Mouse (Mus musculus): Measurements from ENCODE around the gene Gimap4. TPM values are rescaled to one million over a fixed set of nuclear protein-coding genes. Genes with fewer than 3 reads are reported as not detected.
"Not testable (repeated sequence)": the region's sequence is repeated elsewhere in the genome, so short reads cannot be mapped to it uniquely, and the experiment has no call there.

Gene Gimap4
- polyA plus RNA-seq, 1 experiment from 2014 or later = 86.0 TPM

GRCm38 (mm10) chr6:48682271-48682670, 2.1 kb upstream of the Gimap4 start:
- no peak overlapping the region for H3K4me2 ChIP-seq (replicated peaks; ENCODE audit: low read depth, low read length)
- no peaks in the 10 kb centered on the region for H3K27me3 ChIP-seq (ENCODE audit: insufficient read depth, low read length)
- H3K36me3 ChIP-seq (ENCODE audit: insufficient read depth, low read length) = 0 out of 2 replicates have a peak, but pooled peaks cover 5% of the 10 kb centered on the region
- H3K4me3 ChIP-seq (ENCODE audit: low read length) = no peak overlapping the region
- ATAC-seq (ENCODE audit: low FRiP score, low TSS enrichment) = no peak
- no peaks in the 10 kb centered on the region for H3K9me3 ChIP-seq (ENCODE audit: low read length)
- no peak overlapping the region for H3K9ac ChIP-seq (replicated peaks; ENCODE audit: low read length)
- peak overlapping the region; percentile 68 for H3K27ac ChIP-seq (ENCODE audit: low read length)
- 65% methylated on average over 4 of the region's 4 CpGs for WGBS
- H3K4me1 ChIP-seq (ENCODE audit: insufficient read depth, low read length) = no peaks in the 10 kb centered on the region

GRCm38 (mm10) chr6:48683263-48683821, 1.0 kb upstream of the Gimap4 start:
- H3K4me2 ChIP-seq (replicated peaks; ENCODE audit: low read depth, low read length); H3K9ac ChIP-seq (replicated peaks; ENCODE audit: low read length); H3K27ac ChIP-seq (ENCODE audit: low read length); H3K4me3 ChIP-seq (ENCODE audit: low read length); H3K27me3 ChIP-seq (ENCODE audit: insufficient read depth, low read length); H3K9me3 ChIP-seq (ENCODE audit: low read length); H3K4me1 ChIP-seq (ENCODE audit: insufficient read depth, low read length); ATAC-seq (ENCODE audit: low FRiP score, low TSS enrichment); H3K36me3 ChIP-seq (ENCODE audit: insufficient read depth, low read length): not testable (repeated sequence)
- 95% methylated on average over 3 of the region's 4 CpGs for WGBS

GRCm38 (mm10) chr6:48684806-48685205, 457 bp downstream of the Gimap4 start:
- peak overlapping the region; percentile 31; the same call in 1 of the 2 replicates for H3K4me2 ChIP-seq (replicated peaks; ENCODE audit: low read depth, low read length)

GRCm38 (mm10) chr6:48685251-48685650, 902 bp downstream of the Gimap4 start:
- Histone ChIP-seq H3K9me3 (ENCODE audit: low read length) (no peaks in the 10 kb centered on the region), H3K4me3 (ENCODE audit: low read length) (peak overlapping the region; percentile 22), H3K27me3 (ENCODE audit: insufficient read depth, low read length) (no peaks in the 10 kb centered on the region), H3K27ac (ENCODE audit: low read length) (peak overlapping the region; percentile 72), H3K36me3 (ENCODE audit: insufficient read depth, low read length) (no peaks in the 10 kb centered on the region), H3K9ac (replicated peaks; ENCODE audit: low read length) (peak overlapping the region; percentile 52), H3K4me2 (replicated peaks; ENCODE audit: low read depth, low read length) (peak overlapping the region; percentile 31), H3K4me1 (ENCODE audit: insufficient read depth, low read length) (no peaks in the 10 kb centered on the region)
- ATAC-seq (ENCODE audit: low FRiP score, low TSS enrichment) = no peak
- 74% methylated on average over 2 of the region's 2 CpGs for WGBS

More at GRCm38 (mm10) chr6:48684806-48685205, 457 bp downstream of the Gimap4 start:
- H3K9me3 ChIP-seq (ENCODE audit: low read length) = no peaks in the 10 kb centered on the region
- WGBS = 48% methylated on average over 4 of the region's 4 CpGs
- ATAC-seq (ENCODE audit: low FRiP score, low TSS enrichment) = no peak
- no peaks in the 10 kb centered on the region for H3K4me1 ChIP-seq (ENCODE audit: insufficient read depth, low read length)
- peak overlapping the region; percentile 72 for H3K27ac ChIP-seq (ENCODE audit: low read length)
- peak overlapping the region; percentile 22 for H3K4me3 ChIP-seq (ENCODE audit: low read length)
- no peaks in the 10 kb centered on the region for H3K27me3 ChIP-seq (ENCODE audit: insufficient read depth, low read length)
- H3K36me3 ChIP-seq (ENCODE audit: insufficient read depth, low read length) = no peaks in the 10 kb centered on the region
- peak overlapping the region; percentile 52 for H3K9ac ChIP-seq (replicated peaks; ENCODE audit: low read length)

- no peaks in the 10 kb centered on the region for H3K9me3 ChIP-seq (ENCODE audit: low read length)
- H3K4me3 ChIP-seq (ENCODE audit: low read length) = peak overlapping the region; percentile 22
- no peak for ATAC-seq (ENCODE audit: low FRiP score, low TSS enrichment)
- H3K9ac ChIP-seq (replicated peaks; ENCODE audit: low read length) = peak overlapping the region; percentile 44; the same call in 1 of the 2 replicates
- H3K36me3 ChIP-seq (ENCODE audit: insufficient read depth, low read length) = no peaks in the 10 kb centered on the region
- no peaks in the 10 kb centered on the region for H3K27me3 ChIP-seq (ENCODE audit: insufficient read depth, low read length)
- H3K27ac ChIP-seq (ENCODE audit: low read length) = peak overlapping the region; percentile 72
- H3K4me2 ChIP-seq (replicated peaks; ENCODE audit: low read depth, low read length) = peak overlapping the region; percentile 31
- no peaks in the 10 kb centered on the region for H3K4me1 ChIP-seq (ENCODE audit: insufficient read depth, low read length)
- WGBS = 78% methylated on average over 7 of the region's 7 CpGs
These were observed 1.6 kb downstream of the Gimap4 start for GRCm38 (mm10) chr6:48685694-48686665.

- H3K9me3 ChIP-seq (ENCODE audit: low read length) = no peaks in the 10 kb centered on the region
- WGBS = 70% methylated on average over 2 of the region's 2 CpGs
- ATAC-seq (ENCODE audit: low FRiP score, low TSS enrichment) = no peak
- no peak overlapping the region for H3K27ac ChIP-seq (ENCODE audit: low read length)
- H3K9ac ChIP-seq (replicated peaks; ENCODE audit: low read length) = no peak overlapping the region
- H3K4me2 ChIP-seq (replicated peaks; ENCODE audit: low read depth, low read length) = peak overlapping the region; percentile 31
- H3K36me3 ChIP-seq (ENCODE audit: insufficient read depth, low read length) = no peaks in the 10 kb centered on the region
- no peaks in the 10 kb centered on the region for H3K27me3 ChIP-seq (ENCODE audit: insufficient read depth, low read length)
- H3K4me1 ChIP-seq (ENCODE audit: insufficient read depth, low read length) = no peaks in the 10 kb centered on the region
- no peak overlapping the region for H3K4me3 ChIP-seq (ENCODE audit: low read length)
These were observed 2.7 kb downstream of the Gimap4 start for GRCm38 (mm10) chr6:48687077-48687476.

- Histone ChIP-seq H3K27me3 (ENCODE audit: insufficient read depth, low read length) (no peaks in the 10 kb centered on the region), H3K9ac (replicated peaks; ENCODE audit: low read length) (no peak overlapping the region), H3K27ac (ENCODE audit: low read length) (no peak overlapping the region), H3K4me2 (replicated peaks; ENCODE audit: low read depth, low read length) (no peak overlapping the region), H3K4me1 (ENCODE audit: insufficient read depth, low read length) (no peaks in the 10 kb centered on the region), H3K4me3 (ENCODE audit: low read length) (no peak overlapping the region), H3K36me3 (ENCODE audit: insufficient read depth, low read length) (no peaks in the 10 kb centered on the region), H3K9me3 (ENCODE audit: low read length) (no peaks in the 10 kb centered on the region)
- WGBS = 76% methylated on average over 2 of the region's 2 CpGs
- no peak for ATAC-seq (ENCODE audit: low FRiP score, low TSS enrichment)
These were observed 5.0 kb downstream of the Gimap4 start for GRCm38 (mm10) chr6:48689320-48689719.

GRCm38 (mm10) chr6:48692962-48693361, 8.6 kb downstream of the Gimap4 start:
- no peak for ATAC-seq (ENCODE audit: low FRiP score, low TSS enrichment)
- WGBS = 80% methylated on average over 6 of the region's 6 CpGs
- peaks cover 2% of the 10 kb centered on the region; the same call in 1 of the 2 replicates for H3K9me3 ChIP-seq (ENCODE audit: low read length)

GRCm38 (mm10) chr6:48696830-48697554, 12.6 kb downstream of the Gimap4 start:
- Histone ChIP-seq H3K9me3 (ENCODE audit: low read length) (peaks cover 2% of the 10 kb centered on the region; the same call in 1 of the 2 replicates), H3K4me1 (ENCODE audit: insufficient read depth, low read length) (no peaks in the 10 kb centered on the region), H3K9ac (replicated peaks; ENCODE audit: low read length) (no peak overlapping the region), H3K4me2 (replicated peaks; ENCODE audit: low read depth, low read length) (no peak overlapping the region), H3K27ac (ENCODE audit: low read length) (peak overlapping the region; percentile 74; the same call in 1 of the 2 replicates), H3K4me3 (ENCODE audit: low read length) (no peak overlapping the region), H3K27me3 (ENCODE audit: insufficient read depth, low read length) (no peaks in the 10 kb centered on the region), H3K36me3 (ENCODE audit: insufficient read depth, low read length) (no peaks in the 10 kb centered on the region)
- WGBS = 80% methylated on average over 4 of the region's 4 CpGs
- no peak for ATAC-seq (ENCODE audit: low FRiP score, low TSS enrichment)

More at GRCm38 (mm10) chr6:48692962-48693361, 8.6 kb downstream of the Gimap4 start:
- Histone ChIP-seq H3K4me3 (ENCODE audit: low read length) (no peak overlapping the region), H3K9ac (replicated peaks; ENCODE audit: low read length) (no peak overlapping the region), H3K27ac (ENCODE audit: low read length) (no peak overlapping the region), H3K27me3 (ENCODE audit: insufficient read depth, low read length) (no peaks in the 10 kb centered on the region), H3K4me2 (replicated peaks; ENCODE audit: low read depth, low read length) (no peak overlapping the region), H3K36me3 (ENCODE audit: insufficient read depth, low read length) (no peaks in the 10 kb centered on the region), H3K4me1 (ENCODE audit: insufficient read depth, low read length) (no peaks in the 10 kb centered on the region)
